Mouse (Mus musculus) neural tube, embryonic 14.5 days (tissue): ENCODE measurements around the gene Cst9. TPM values are rescaled to one million over a fixed set of nuclear protein-coding genes. Genes with fewer than 3 reads are reported as not detected.

Experiments
- ATAC-seq: fragments of 200-750 bp; cut with Nextera tagmentation; 2 replicates; pipeline ENCODE4 v1.8.0; 2017; ENCODE audit warnings: low read depth, mild to moderate bottlenecking, moderate TSS enrichment, moderate library complexity
- H3K27ac ChIP-seq: fragments of 300-500 bp; sonication (generic); 2 replicates; pipeline ENCODE4 v1.5.1; 2014; ENCODE audit warnings: low read depth, mild to moderate bottlenecking, control low read depth, low read length, moderate library complexity, mixed read lengths
- H3K27me3 ChIP-seq: fragments of 300-500 bp; sonication (generic); 2 replicates; pipeline ENCODE4 v1.6.1; 2014; ENCODE audit warnings: low read length; ENCODE audit not compliant: control insufficient read depth, insufficient read depth
- H3K36me3 ChIP-seq: fragments of 300-500 bp; sonication (generic); 2 replicates; pipeline ENCODE4 v1.6.1; 2014; ENCODE audit warnings: low read length, mixed read lengths; ENCODE audit not compliant: control insufficient read depth, insufficient read depth
- H3K4me1 ChIP-seq: fragments of 300-500 bp; sonication (generic); 2 replicates; pipeline ENCODE4 v1.6.1; 2014; ENCODE audit warnings: low read length; ENCODE audit not compliant: control insufficient read depth, insufficient read depth
- H3K4me2 ChIP-seq: fragments of 300-500 bp; sonication (generic); 2 replicates; pipeline ENCODE4 v1.6.1; 2014; ENCODE audit warnings: mild to moderate bottlenecking, low read depth, low read length, control low read depth
- H3K4me3 ChIP-seq: fragments of 300-500 bp; sonication (generic); 2 replicates; pipeline ENCODE4 v1.5.1; 2014; ENCODE audit warnings: low read depth, low read length, control low read depth, mixed read lengths
- H3K9ac ChIP-seq: fragments of 300-500 bp; sonication (generic); replicated peaks from 2 replicates; pipeline ENCODE4 v1.6.1; 2014; ENCODE audit warnings: low read depth, mild to moderate bottlenecking, control low read depth, low read length, mixed read lengths
- H3K9me3 ChIP-seq: fragments of 300-500 bp; sonication (generic); 2 replicates; pipeline ENCODE4 v1.6.1; 2016; ENCODE audit warnings: low read length; ENCODE audit not compliant: control insufficient read depth
- WGBS: fragments of 180-500 bp; shearing (Covaris S2); extraction: QIAGEN DNeasy Blood & Tissue Kit; methylation state at CpG from one replicate; pipeline ENCODE4 v1.1.7; 2014; 5-methylcytosine and 5-hydroxymethylcytosine counted together
- polyA plus RNA-seq: library from polyadenylated mRNA; unstranded; fragments of >200 nt; fragmentation: Nextera tagmentation; extraction: Ambion mirVana; gene quantifications from 2 replicates; pipeline ENCODE4 v1.2.1, GENCODE M21; 2014

Gene Cst9
- polyA plus RNA-seq, 1 experiment from 2014 or later = not detected

DNA sequence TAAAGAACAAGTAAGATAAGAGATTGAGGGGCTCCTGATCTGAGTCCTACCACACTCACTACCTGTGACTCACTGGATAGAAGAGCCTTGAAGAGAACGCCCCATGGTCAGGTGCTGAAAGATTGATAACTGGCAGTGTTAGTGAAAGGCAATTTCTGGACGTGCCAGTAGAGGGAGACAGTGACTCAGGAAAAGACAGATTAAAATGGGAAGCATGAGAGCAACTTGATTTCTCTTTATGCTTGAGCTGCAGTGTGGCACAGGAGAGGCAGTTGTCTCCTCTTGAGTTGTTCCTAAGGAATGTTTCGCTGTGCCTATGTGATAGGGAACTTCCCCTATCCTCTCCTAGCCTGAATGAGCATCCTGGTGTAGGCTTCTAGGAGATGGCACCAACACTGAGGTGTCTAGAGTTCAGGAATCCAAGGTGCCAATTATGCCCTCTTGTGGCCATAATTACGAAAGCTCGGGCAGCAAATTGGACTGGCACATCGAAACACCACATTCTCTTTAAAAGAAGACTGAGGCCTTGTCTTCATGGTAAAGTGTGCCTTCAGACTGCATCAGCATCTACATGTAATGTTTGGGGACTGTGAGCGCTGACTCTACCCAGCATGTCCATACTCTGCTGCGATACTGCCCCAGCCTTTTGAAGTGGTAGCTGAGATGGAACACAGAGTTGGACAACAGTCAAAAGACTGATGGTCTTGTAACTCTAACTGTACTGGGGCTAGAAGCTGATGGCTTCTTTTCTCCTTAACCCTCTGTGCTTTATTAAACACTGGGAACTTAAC is 16.4 kb downstream of the Cst9 start:
- WGBS = 44% methylated on average over 8 of the region's 8 CpGs
- H3K36me3 ChIP-seq = no peaks in the 10 kb centered on the region

DNA sequence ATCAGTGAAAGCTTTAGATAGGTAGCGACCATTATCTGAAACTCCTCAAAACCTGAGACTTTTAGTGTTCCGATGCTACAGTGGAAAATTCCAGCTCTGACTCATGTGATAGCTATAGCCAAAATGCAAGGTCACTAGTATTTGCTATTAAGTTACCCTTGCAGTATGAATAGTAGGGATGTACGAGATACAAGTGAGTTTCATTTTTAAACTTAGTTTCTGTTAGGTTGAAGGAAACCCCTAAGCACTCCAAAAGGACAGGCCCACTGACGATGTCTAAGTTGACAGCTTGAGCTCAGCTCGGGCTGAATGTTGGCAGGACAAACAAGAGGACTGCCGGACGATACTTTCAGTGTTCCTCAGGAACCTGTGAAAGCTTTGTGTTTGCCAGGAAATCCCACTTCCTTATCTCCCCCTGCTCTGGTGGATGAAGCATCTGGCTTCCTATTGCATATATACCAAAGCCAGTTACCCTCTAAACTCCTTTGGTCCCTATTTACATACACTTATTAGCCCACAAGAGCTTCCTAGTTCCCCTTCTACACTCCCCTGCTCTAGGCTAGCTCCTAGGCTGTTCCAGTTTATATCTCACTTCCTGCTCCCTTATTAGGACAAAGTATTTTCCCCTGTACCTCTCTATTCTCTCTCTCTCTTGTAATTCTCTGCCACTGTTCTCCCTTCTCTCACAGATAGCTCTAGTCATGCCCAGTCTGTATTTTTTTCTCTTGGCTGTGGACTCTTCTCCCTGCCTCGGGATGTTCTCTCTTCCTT is 21.9 kb downstream of the Cst9 start:
- no peaks in the 10 kb centered on the region for H3K27me3 ChIP-seq
- no peak overlapping the region for H3K4me2 ChIP-seq
- H3K9me3 ChIP-seq = no peaks in the 10 kb centered on the region
- 83% methylated on average over 8 of the region's 8 CpGs for WGBS
- H3K27ac ChIP-seq = no peak overlapping the region
- H3K4me3 ChIP-seq = no peak overlapping the region
- no peaks in the 10 kb centered on the region for H3K36me3 ChIP-seq
- H3K9ac ChIP-seq = no peak overlapping the region
- H3K4me1 ChIP-seq = no peaks in the 10 kb centered on the region
- no peak for ATAC-seq

More for the DNA sequence above, 16.4 kb downstream of the Cst9 start:
- Histone ChIP-seq H3K9me3 (no peaks in the 10 kb centered on the region), H3K9ac (no peak overlapping the region), H3K27me3 (no peaks in the 10 kb centered on the region), H3K4me1 (no peaks in the 10 kb centered on the region), H3K27ac (no peak overlapping the region), H3K4me2 (no peak overlapping the region), H3K4me3 (no peak overlapping the region)
- ATAC-seq = peak; percentile 79

DNA sequence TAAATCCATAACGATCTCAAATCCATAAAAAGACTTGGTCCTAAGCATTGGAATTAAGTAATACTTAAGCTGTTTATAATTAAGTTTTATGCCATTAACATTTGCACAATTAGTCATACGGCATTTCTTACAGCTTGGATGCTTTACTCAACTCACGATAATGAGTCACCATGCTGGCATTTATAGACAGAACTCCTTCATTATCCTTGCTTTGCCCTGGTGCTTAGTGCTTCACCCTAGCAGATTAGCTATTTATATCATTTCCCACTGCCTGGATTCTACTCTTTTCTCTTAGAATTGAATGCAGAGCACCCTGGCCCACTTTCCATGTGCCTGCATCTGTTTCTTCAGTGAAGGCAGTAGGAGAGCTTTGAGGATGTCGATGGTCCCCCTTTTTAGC is 22.6 kb downstream of the Cst9 start:
- no peak overlapping the region for H3K9ac ChIP-seq
- H3K27ac ChIP-seq = no peak overlapping the region
- H3K27me3 ChIP-seq = no peaks in the 10 kb centered on the region
- WGBS = 86% methylated on average over 4 of the region's 4 CpGs
- no peak overlapping the region for H3K4me2 ChIP-seq
- H3K36me3 ChIP-seq = no peaks in the 10 kb centered on the region
- no peaks in the 10 kb centered on the region for H3K9me3 ChIP-seq
- H3K4me3 ChIP-seq = no peak overlapping the region
- no peak for ATAC-seq
- no peaks in the 10 kb centered on the region for H3K4me1 ChIP-seq

DNA sequence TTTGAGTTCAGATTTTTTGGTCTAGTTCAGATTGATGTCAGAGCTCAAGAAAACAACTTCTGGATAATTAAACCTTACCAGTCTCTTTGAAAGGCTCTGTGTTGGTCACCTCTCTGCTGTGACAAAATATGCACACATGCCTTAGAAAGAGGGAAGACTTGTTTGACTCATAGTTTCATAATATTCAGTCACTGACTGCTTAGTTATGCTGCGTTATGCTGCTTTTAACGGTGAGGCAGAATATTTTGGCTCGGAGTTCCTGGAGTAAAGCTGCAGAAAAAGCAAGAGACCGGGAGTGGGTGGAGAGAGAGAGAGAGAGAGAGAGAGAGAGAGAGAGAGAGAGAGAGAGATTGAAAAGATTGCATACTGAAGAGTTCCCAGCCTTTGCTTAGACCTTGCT is 26.0 kb downstream of the Cst9 start:
- no peak overlapping the region for H3K9ac ChIP-seq
- no peak overlapping the region for H3K4me2 ChIP-seq
- no peaks in the 10 kb centered on the region for H3K36me3 ChIP-seq
- H3K4me1 ChIP-seq = no peaks in the 10 kb centered on the region
- H3K27me3 ChIP-seq = no peaks in the 10 kb centered on the region
- no peak overlapping the region for H3K27ac ChIP-seq
- H3K9me3 ChIP-seq = no peaks in the 10 kb centered on the region
- no peak overlapping the region for H3K4me3 ChIP-seq
- 88% methylated on average over 4 of the region's 4 CpGs for WGBS
- ATAC-seq = no peak

DNA sequence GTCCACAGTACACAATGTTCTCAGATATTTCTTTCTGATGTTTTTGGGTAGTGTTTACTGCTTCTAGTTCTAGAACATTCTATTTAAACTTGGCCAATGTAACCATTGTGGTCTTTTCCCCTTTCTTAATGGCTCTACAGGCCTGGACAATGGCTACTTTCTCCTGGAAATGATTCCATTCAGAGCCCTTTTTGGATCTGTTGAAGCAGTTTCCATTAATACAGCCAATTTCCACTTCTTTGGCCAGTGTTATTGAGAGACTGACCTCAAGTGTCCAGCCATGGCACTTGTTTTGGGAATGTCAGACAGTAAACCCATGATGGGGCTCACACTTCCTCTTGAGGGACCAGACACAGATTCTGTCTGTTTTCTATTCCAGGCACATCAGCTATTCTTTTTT is 26.7 kb downstream of the Cst9 start:
- Histone ChIP-seq H3K4me2 (no peak overlapping the region), H3K27me3 (no peaks in the 10 kb centered on the region), H3K4me3 (no peak overlapping the region), H3K36me3 (no peaks in the 10 kb centered on the region), H3K27ac (no peak overlapping the region), H3K4me1 (no peaks in the 10 kb centered on the region), H3K9ac (no peak overlapping the region), H3K9me3 (no peaks in the 10 kb centered on the region)
- no peak for ATAC-seq

DNA sequence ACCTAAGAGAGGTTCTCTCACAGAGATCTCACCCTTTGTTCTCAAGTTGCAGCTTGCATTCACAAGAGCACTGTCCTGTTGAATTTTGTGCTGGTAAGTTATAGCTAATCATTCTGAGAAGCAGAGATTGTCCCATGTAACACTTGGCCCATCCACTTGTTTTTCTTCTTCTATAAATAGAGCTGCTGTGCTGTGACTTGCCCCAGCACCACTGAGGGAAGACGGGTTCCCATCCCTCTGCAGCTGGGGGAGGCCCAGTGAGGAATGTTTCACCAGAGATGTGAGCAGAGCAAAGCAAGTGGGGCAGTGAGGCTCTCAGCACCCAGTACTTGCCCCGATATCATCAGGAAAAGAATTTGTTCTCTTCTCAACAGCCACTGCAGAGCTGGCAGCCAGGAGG is 30.0 kb downstream of the Cst9 start, which contains the start of gene 9230104L09Rik:
TSS of gene 9230104L09Rik (minus strand) at position 73 of the 400 bp plus-strand sequence.
- no peak for ATAC-seq
- Histone ChIP-seq H3K9me3 (no peaks in the 10 kb centered on the region), H3K27ac (no peak within 1 kb of the TSS), H3K36me3 (no peaks in the 10 kb centered on the region), H3K9ac (no peak within 1 kb of the TSS), H3K4me1 (no peaks in the 10 kb centered on the region), H3K4me2 (no peak within 1 kb of the TSS), H3K27me3 (no peaks in the 10 kb centered on the region), H3K4me3 (no peak within 1 kb of the TSS)
- WGBS = 84% methylated on average over 2 of the region's 2 CpGs

DNA sequence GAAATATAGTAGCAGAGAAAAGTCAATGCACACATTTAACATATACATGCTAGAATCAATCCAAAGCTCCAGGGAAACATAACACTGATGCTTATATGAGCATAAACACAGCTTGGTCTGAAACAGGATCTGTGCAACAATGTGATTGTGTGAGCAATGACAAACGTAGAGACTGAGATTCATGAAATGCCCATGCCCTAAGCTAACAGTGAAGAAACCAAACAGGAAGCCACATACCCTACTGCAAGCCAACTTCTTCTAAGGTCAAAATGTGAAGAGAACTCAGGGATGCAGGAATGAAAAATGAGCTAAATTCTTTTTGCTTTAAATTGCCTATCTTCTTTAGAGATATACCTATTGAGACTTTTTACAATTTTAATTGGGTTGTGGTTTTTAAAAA is 34.0 kb downstream of the Cst9 start:
- 73% methylated on average over 1 of the region's 1 CpGs for WGBS

DNA sequence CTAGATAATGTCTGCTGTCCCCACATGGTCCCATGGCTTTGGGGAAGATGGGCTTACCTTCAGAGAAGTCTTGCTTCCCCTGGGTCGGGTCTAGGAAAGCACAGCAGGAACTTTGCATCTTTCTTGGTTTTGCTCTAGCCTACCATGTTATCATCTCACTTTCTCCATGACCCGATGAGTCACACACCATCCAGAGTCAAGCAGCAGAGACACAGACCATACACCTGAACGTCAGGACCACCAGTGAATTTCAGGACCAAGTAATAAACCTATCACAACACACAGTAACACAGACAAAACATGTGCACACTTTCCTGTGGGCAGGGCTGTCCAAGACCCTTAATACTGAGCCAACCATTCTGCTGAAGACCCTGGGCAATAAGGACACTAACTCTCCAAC is 35.6 kb downstream of the Cst9 start:
- H3K27ac ChIP-seq = no peak overlapping the region
- 92% methylated on average over 3 of the region's 3 CpGs for WGBS
- ATAC-seq = no peak
- H3K9me3 ChIP-seq = no peaks in the 10 kb centered on the region
- H3K4me3 ChIP-seq = no peak overlapping the region
- H3K4me1 ChIP-seq = peaks cover 16% of the 10 kb centered on the region
- 0 out of 2 replicates have a peak, but pooled peaks cover 4% of the 10 kb centered on the region for H3K36me3 ChIP-seq
- no peak overlapping the region for H3K9ac ChIP-seq
- H3K27me3 ChIP-seq = no peaks in the 10 kb centered on the region
- H3K4me2 ChIP-seq = no peak overlapping the region

More for the DNA sequence above, 34.0 kb downstream of the Cst9 start:
- no peak for ATAC-seq
- H3K9me3 ChIP-seq = no peaks in the 10 kb centered on the region
- H3K36me3 ChIP-seq = 0 out of 2 replicates have a peak, but pooled peaks cover 4% of the 10 kb centered on the region
- H3K9ac ChIP-seq = no peak overlapping the region
- H3K27me3 ChIP-seq = no peaks in the 10 kb centered on the region
- no peak overlapping the region for H3K4me3 ChIP-seq
- no peak overlapping the region for H3K27ac ChIP-seq
- H3K4me2 ChIP-seq = no peak overlapping the region
- peaks cover 11% of the 10 kb centered on the region for H3K4me1 ChIP-seq

DNA sequence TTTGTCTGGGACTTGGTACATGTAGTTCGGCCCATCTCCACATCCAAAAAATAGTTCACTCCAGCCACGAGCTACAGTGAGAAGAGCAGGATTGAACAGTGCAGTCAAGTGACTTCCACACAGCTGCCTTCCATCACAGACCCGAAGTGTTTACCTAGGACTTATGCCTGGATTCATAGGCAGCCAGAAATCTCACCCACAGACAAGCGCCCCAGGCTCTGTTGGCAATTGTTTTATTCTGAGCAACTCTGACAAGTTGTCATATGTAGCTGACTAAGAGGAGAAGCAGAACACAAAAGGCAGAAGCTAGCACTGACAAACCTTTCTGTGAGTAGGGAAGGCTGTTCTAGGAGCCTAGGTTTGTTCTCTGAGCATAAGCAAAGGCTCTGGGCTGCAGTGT is 37.9 kb downstream of the Cst9 start:
- no peak overlapping the region for H3K27ac ChIP-seq
- 0 out of 2 replicates have a peak, but pooled peaks cover 4% of the 10 kb centered on the region for H3K36me3 ChIP-seq
- ATAC-seq = no peak
- H3K9me3 ChIP-seq = no peaks in the 10 kb centered on the region
- no peaks in the 10 kb centered on the region for H3K27me3 ChIP-seq
- H3K4me1 ChIP-seq = peaks cover 16% of the 10 kb centered on the region
- WGBS = 88% methylated on average over 4 of the region's 4 CpGs
- H3K4me2 ChIP-seq = peak overlapping the region; percentile 72
- no peak overlapping the region for H3K9ac ChIP-seq
- H3K4me3 ChIP-seq = peak overlapping the region; percentile 81; the same call in 1 of the 2 replicates
